Mouse (Mus musculus) stomach, postnatal 0 days (tissue): ENCODE data around the gene Tenm1.

Experiments
- CTCF ChIP-seq: IDR thresholded peaks from 2 replicates; pipeline ENCODE4 v1.5.1; 2016; ENCODE audit warnings: antibody characterized with exemption, low read depth, mild to moderate bottlenecking, moderate library complexity
- EP300 ChIP-seq: optimal IDR thresholded peaks from 2 replicates; pipeline ENCODE3; 2016; ENCODE audit warnings: antibody characterized with exemption

GRCm38 (mm10) chrX:43235844-43236243, 193.1 kb downstream of the Tenm1 start:
- TF ChIP-seq CTCF, result no peak
- no peak for TF ChIP-seq EP300
